Mouse (Mus musculus) adrenal gland (tissue): Measurements from ENCODE around the gene Ovca2.

Experiments
- intact Hi-C: fragments of 180-260 bp; cut with DNase I; formaldehyde crosslinking; loops from one replicate; pipeline ENCODE4 v1.15.1; 2025

The Ovca2 gene

GRCm38 (mm10) chr11:75171186-75171865 lies 7.3 kb downstream of the Ovca2 start:
- intact Hi-C loops: no loop called here

- intact Hi-C loops: no loop called here
Measured at GRCm38 (mm10) chr11:75170136-75170751, 8.4 kb downstream of the Ovca2 start.

GRCm38 (mm10) chr11:75169405-75170080 lies 9.1 kb downstream of the Ovca2 start, which contains the start of gene Hic1:
Hic1 (minus strand) TSS chr11:75169519.
- intact Hi-C loops: no loop called here

- intact Hi-C loops: no loop called here
Measured at GRCm38 (mm10) chr11:75168590-75169361, 9.9 kb downstream of the Ovca2 start.

- intact Hi-C loops: no loop called here
Measured at GRCm38 (mm10) chr11:75167643-75168589, 10.7 kb downstream of the Ovca2 start.

GRCm38 (mm10) chr11:75166861-75167642 lies 11.6 kb downstream of the Ovca2 start:
- intact Hi-C loops: no loop called here

- intact Hi-C loops: no loop called here
Measured at GRCm38 (mm10) chr11:75166193-75166842, 12.3 kb downstream of the Ovca2 start.

- intact Hi-C loops: loop anchor here (1.0 kb wide), 1 partner anchor 184 kb away; no protein-coding TSS in a partner anchor
Measured at GRCm38 (mm10) chr11:75165441-75166192, 13.0 kb downstream of the Ovca2 start.

GRCm38 (mm10) chr11:75164750-75165149 lies 13.9 kb downstream of the Ovca2 start:
- intact Hi-C loops: loop anchor here (1.0 kb wide), 1 partner anchor 183 kb away; no protein-coding TSS in a partner anchor

- intact Hi-C loops: no loop called here
Measured at GRCm38 (mm10) chr11:75164051-75164450, 14.6 kb downstream of the Ovca2 start.

- intact Hi-C loops: no loop called here
Measured at GRCm38 (mm10) chr11:75163379-75163778, 15.3 kb downstream of the Ovca2 start.

GRCm38 (mm10) chr11:75162591-75163080 lies 16.0 kb downstream of the Ovca2 start:
- intact Hi-C loops: no loop called here

- intact Hi-C loops: no loop called here
Measured at GRCm38 (mm10) chr11:75161417-75162008, 17.1 kb downstream of the Ovca2 start.

GRCm38 (mm10) chr11:75160954-75161353 lies 17.7 kb downstream of the Ovca2 start:
- intact Hi-C loops: no loop called here

- intact Hi-C loops: no loop called here
Measured at GRCm38 (mm10) chr11:75159564-75159963, 19.1 kb downstream of the Ovca2 start.

GRCm38 (mm10) chr11:75158432-75158831 lies 20.2 kb downstream of the Ovca2 start:
- intact Hi-C loops: no loop called here

- intact Hi-C loops: no loop called here
Measured at GRCm38 (mm10) chr11:75157901-75158300, 20.7 kb downstream of the Ovca2 start.

- intact Hi-C loops: no loop called here
Measured at GRCm38 (mm10) chr11:75157037-75157436, 21.6 kb downstream of the Ovca2 start.
